Mouse (Mus musculus) lung, embryonic 16.5 days (tissue): ENCODE data around the gene Cytip. TPM values are rescaled to one million over a fixed set of nuclear protein-coding genes. Genes with fewer than 3 reads are reported as not detected.

Experiments
- ATAC-seq: fragments of 200-750 bp; cut with Nextera tagmentation; 2 replicates; pipeline ENCODE4 v1.8.0; 2017; ENCODE audit warnings: low read depth, mild to moderate bottlenecking, moderate library complexity
- H3K27ac ChIP-seq: fragments of 300-500 bp; sonication (generic); 2 replicates; pipeline ENCODE4 v1.5.1; 2014; ENCODE audit warnings: mild to moderate bottlenecking, control low read depth, low read length
- H3K27me3 ChIP-seq: fragments of 300-500 bp; sonication (generic); 2 replicates; pipeline ENCODE4 v1.6.1; 2014; ENCODE audit warnings: low read depth, low read length, mixed read lengths; ENCODE audit not compliant: control insufficient read depth, insufficient read depth
- H3K36me3 ChIP-seq: fragments of 300-500 bp; sonication (generic); 2 replicates; pipeline ENCODE4 v1.6.1; 2014; ENCODE audit warnings: low read length; ENCODE audit not compliant: control insufficient read depth, insufficient read depth
- H3K4me1 ChIP-seq: fragments of 300-500 bp; sonication (generic); replicated peaks from 2 replicates; pipeline ENCODE4 v1.6.1; 2014; ENCODE audit warnings: low read length, mixed read lengths; ENCODE audit not compliant: control insufficient read depth, insufficient read depth
- H3K4me2 ChIP-seq: fragments of 300-500 bp; sonication (generic); 2 replicates; pipeline ENCODE4 v1.6.1; 2014; ENCODE audit warnings: low read depth, low read length, control low read depth
- H3K4me3 ChIP-seq: fragments of 300-500 bp; sonication (generic); 2 replicates; pipeline ENCODE4 v1.5.1; 2014; ENCODE audit warnings: mild to moderate bottlenecking, low read length, control low read depth
- H3K9ac ChIP-seq: fragments of 300-500 bp; sonication (generic); 2 replicates; pipeline ENCODE4 v1.6.1; 2014; ENCODE audit warnings: low read length, control low read depth
- H3K9me3 ChIP-seq: fragments of 300-500 bp; sonication (generic); 2 replicates; pipeline ENCODE4 v1.6.1; 2016; ENCODE audit warnings: low read length; ENCODE audit not compliant: control insufficient read depth
- WGBS: fragments of 180-500 bp; shearing (Covaris S2); extraction: QIAGEN DNeasy Blood & Tissue Kit; methylation state at CpG from one replicate; pipeline ENCODE4 v1.1.7; 2014; 5-methylcytosine and 5-hydroxymethylcytosine counted together
- polyA plus RNA-seq: library from polyadenylated mRNA; unstranded; fragments of >200 nt; fragmentation: Nextera tagmentation; extraction: Ambion mirVana; gene quantifications from 2 replicates; pipeline ENCODE4 v1.2.1, GENCODE M21; 2015

The Cytip gene
- 3.8 and 4.6 TPM in 2 replicates for polyA plus RNA-seq

DNA sequence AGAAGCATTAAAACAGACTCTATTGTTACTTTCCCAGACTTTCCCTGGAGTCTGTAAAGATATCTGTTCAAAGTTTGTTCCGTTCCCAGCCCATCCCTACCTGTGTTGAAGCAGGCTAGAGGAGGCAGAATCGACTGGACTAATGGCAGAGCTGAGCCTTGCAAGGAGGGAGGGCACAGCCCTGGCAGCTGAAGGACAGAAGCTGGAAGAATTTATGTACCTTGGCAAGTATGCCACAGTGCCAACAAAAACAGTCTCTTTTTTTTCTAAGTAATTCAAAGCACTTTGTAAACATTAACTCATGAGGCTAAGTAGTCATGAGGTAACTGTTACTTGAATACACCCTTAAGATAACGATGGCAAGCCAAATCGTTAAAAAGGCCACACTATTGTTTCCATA lies at the start of gene Cytip:
TSS of gene Cytip (minus strand) at position 187 of the 400 bp plus-strand sequence.
- no peak within 1 kb of the TSS for H3K4me3 ChIP-seq
- H3K27ac ChIP-seq = no peak within 1 kb of the TSS

DNA sequence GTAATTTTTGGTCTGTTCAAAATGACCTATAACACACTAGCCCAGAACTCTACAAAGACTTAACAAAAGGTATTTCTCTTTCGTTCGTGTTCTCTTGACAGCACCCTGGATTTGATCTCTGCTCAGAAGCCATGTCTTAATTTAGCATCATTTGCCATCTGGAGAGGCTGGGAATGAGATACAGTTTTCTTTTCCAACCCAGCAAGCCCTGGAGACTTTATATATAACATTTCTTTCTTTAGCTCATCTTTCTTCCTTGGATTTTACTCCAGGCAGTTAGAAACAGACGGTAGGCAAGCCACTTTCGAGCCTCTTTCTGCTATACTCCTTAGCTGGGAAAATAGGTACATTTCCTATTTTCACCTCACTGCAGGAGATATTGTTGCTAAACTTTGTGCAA lies 45.3 kb upstream of the Cytip start:
- 82% methylated on average over 4 of the region's 4 CpGs for WGBS
- no peak overlapping the region for H3K27ac ChIP-seq
- no peak overlapping the region for H3K9ac ChIP-seq
- ATAC-seq = no peak
- H3K27me3 ChIP-seq = no peaks in the 10 kb centered on the region
- H3K9me3 ChIP-seq = no peaks in the 10 kb centered on the region
- no peak overlapping the region for H3K4me2 ChIP-seq
- no peak overlapping the region for H3K4me3 ChIP-seq
- H3K4me1 ChIP-seq = no peaks in the 10 kb centered on the region
- H3K36me3 ChIP-seq = no peaks in the 10 kb centered on the region

More for the DNA sequence above, at the start of gene Cytip:
- Histone ChIP-seq H3K9ac (no peak within 1 kb of the TSS), H3K27me3 (no peaks in the 10 kb centered on the region), H3K9me3 (no peaks in the 10 kb centered on the region), H3K4me1 (no peaks in the 10 kb centered on the region), H3K36me3 (no peaks in the 10 kb centered on the region), H3K4me2 (no peak within 1 kb of the TSS)
- ATAC-seq = peak; percentile 85
- 51% methylated on average over 4 of the region's 4 CpGs for WGBS

DNA sequence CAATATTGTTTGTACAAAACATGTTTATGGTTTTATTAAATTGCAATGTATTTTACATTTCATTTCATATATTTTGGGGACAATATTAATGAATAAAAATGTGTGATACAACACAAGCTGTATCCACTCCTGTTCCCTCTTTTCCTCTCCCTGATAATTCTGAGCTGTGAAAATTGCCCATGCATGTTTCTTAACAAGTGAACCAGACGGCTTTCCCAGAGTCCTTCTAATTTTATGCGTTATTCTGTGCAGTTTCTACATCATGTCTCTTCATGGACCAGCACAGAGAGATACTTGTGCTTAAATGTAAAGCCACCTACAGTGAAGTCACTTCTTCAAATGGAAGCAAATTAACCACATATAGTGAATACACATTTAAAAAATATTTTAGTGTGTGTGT lies 42.2 kb upstream of the Cytip start:
- Histone ChIP-seq H3K9me3 (no peaks in the 10 kb centered on the region), H3K4me1 (no peaks in the 10 kb centered on the region), H3K27ac (no peak overlapping the region), H3K27me3 (no peaks in the 10 kb centered on the region), H3K4me3 (no peak overlapping the region), H3K9ac (no peak overlapping the region), H3K4me2 (no peak overlapping the region), H3K36me3 (no peaks in the 10 kb centered on the region)
- ATAC-seq = no peak
- 61% methylated on average over 2 of the region's 2 CpGs for WGBS

DNA sequence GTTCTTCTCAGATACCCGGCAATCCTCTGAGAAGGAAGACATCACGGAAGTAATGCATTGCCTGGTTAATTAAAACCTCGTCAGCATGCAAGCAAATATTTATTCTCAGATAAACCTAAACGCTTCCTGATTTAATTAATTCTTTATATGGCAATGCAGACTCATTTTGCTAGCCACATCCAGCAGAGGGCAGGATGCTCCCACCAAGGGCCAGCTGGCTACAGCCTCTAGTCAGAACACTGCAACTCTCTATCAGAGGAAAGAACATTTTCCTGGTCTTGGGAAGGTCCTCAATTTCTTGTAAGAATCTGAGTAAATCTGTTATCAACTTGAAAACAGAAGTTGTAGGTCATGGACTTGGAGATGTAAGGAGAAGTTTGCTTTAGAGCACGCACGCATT lies 4.1 kb upstream of the Cytip start:
- ATAC-seq = no peak
- H3K9me3 ChIP-seq = no peaks in the 10 kb centered on the region
- H3K27ac ChIP-seq = no peak overlapping the region
- 49% methylated on average over 6 of the region's 6 CpGs for WGBS
- H3K36me3 ChIP-seq = no peaks in the 10 kb centered on the region
- no peak overlapping the region for H3K9ac ChIP-seq
- H3K4me3 ChIP-seq = no peak overlapping the region
- no peak overlapping the region for H3K4me2 ChIP-seq
- no peaks in the 10 kb centered on the region for H3K4me1 ChIP-seq
- no peaks in the 10 kb centered on the region for H3K27me3 ChIP-seq

DNA sequence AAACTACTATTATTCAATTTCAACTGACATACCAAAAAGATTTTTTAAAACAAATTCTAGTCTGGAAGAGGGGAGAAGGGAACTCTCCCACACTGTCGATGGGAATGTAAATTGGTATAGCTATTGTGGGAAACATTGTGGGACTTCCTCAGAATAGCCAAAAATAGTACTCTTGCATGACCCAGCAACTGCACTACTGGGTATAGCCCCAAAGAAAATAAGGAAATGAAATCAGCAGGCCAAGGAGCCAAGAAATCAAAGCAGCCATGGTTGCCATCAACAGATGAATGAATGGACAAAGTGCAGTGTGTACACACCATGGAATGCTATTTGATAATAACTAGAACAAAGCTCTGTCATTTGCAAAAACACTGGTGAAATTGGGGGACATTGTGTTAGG lies 1.5 kb upstream of the Cytip start:
- Histone ChIP-seq H3K4me3 (no peak overlapping the region), H3K9me3 (no peaks in the 10 kb centered on the region), H3K36me3 (no peaks in the 10 kb centered on the region), H3K27me3 (no peaks in the 10 kb centered on the region), H3K27ac (no peak overlapping the region), H3K9ac (no peak overlapping the region), H3K4me2 (no peak overlapping the region), H3K4me1 (no peaks in the 10 kb centered on the region)
- ATAC-seq = no peak
- WGBS = 76% methylated on average over 1 of the region's 1 CpGs

DNA sequence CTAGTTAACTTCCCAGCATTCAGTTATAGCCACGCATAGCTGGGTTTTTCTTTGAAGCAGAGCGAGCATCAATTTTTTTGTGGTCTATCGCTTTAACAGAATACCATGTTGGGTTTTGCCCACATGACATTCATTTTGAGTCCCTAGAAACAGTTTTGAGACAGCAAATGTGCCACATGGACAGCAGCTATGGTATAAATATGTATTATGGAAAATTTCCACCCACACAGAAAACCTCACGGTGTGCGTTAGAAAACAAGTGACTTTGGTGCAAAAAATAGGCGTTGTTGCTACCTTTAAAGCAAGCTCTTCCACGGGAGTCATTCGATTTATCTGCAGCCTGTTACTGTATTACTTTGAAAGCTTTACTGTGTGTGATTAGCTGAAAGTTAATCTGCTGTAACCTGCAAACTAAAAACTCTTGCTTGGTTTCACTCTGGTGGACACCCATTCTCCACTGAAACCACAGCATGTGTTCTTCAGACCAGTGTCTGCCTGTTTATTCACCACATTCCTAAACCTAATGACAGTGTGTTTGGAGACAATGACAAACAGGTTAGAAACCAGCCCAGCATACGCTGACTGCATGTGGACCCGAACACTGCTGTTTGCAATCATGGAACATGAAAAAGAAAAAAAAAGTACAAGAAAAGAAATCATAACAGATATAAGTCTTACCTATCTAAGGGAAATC lies 763 bp downstream of the Cytip start:
- no peaks in the 10 kb centered on the region for H3K36me3 ChIP-seq
- H3K27ac ChIP-seq = no peak overlapping the region
- H3K9ac ChIP-seq = no peak overlapping the region
- 79% methylated on average over 10 of the region's 10 CpGs for WGBS
- H3K4me1 ChIP-seq = no peaks in the 10 kb centered on the region
- no peak for ATAC-seq
- no peaks in the 10 kb centered on the region for H3K27me3 ChIP-seq
- H3K4me2 ChIP-seq = no peak overlapping the region
- H3K9me3 ChIP-seq = no peaks in the 10 kb centered on the region
- no peak overlapping the region for H3K4me3 ChIP-seq

DNA sequence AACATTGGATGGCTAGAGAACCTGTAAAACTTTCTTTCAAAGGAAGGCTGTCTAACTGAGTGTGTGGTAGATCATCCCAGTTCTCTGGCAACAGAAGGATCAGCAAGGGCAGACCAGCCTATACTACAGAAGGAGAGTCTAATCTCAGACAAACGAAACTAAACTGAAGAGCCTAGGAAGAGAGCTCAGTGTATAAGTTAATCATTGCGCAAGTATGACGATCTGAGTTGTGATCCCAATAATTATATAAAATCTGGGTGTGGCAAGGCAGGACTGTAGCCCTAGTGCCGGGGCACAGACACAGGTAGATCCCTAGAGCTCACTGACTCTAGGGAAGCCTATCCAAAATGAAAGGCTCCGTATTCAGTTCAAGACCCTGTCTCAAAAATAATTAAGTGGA lies 3.2 kb downstream of the Cytip start:
- H3K27ac ChIP-seq = no peak overlapping the region
- H3K4me3 ChIP-seq = no peak overlapping the region
- H3K27me3 ChIP-seq = no peaks in the 10 kb centered on the region
- ATAC-seq = no peak
- no peaks in the 10 kb centered on the region for H3K9me3 ChIP-seq
- no peak overlapping the region for H3K4me2 ChIP-seq
- H3K36me3 ChIP-seq = no peaks in the 10 kb centered on the region
- WGBS = 82% methylated on average over 5 of the region's 5 CpGs
- H3K9ac ChIP-seq = no peak overlapping the region
- H3K4me1 ChIP-seq = no peaks in the 10 kb centered on the region

DNA sequence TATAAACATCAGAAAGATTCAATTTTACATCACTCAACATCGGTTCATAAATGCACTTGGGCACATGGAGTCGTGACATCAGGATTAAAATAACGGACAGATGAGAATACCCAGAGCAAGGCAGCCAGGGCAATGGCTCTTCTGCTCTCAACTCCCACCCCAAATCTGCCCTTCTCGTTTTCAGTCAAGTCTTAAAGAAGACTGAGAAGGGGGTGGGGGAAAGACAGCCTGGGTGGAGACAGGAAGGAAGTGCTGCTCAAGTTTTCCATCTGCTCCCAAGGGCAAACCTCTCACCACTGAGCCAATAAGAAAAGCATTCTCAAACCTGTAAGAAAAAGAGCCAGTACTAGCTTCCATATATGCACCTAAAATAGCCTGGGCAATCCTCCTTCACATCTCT lies 5.8 kb downstream of the Cytip start:
- ATAC-seq = no peak
- H3K36me3 ChIP-seq = no peaks in the 10 kb centered on the region
- no peaks in the 10 kb centered on the region for H3K27me3 ChIP-seq
- no peaks in the 10 kb centered on the region for H3K9me3 ChIP-seq
- WGBS = 62% methylated on average over 4 of the region's 4 CpGs
- H3K27ac ChIP-seq = no peak overlapping the region
- no peaks in the 10 kb centered on the region for H3K4me1 ChIP-seq
- H3K4me3 ChIP-seq = no peak overlapping the region
- H3K9ac ChIP-seq = no peak overlapping the region
- H3K4me2 ChIP-seq = no peak overlapping the region

DNA sequence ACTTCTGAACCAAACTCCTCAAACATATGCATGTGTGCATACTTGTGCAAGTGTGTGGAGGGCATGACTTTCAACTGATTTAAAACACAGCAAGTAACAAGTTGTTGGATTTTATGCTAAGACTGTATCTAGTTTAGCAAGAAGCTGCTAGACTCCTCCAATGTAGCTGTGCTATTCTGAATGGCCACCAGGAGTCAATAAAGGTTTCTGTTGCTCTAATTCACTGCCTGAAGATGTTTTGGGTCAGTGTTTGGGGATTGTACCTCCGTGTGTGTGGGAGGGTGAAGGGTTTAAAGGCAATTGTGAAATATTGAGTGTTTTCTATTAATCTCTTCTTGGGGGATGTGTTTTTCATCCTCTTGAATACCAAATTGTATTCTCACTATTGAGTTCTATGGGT lies 6.4 kb downstream of the Cytip start:
- Histone ChIP-seq H3K4me2 (no peak overlapping the region), H3K27me3 (no peaks in the 10 kb centered on the region), H3K9me3 (no peaks in the 10 kb centered on the region), H3K9ac (no peak overlapping the region), H3K4me1 (no peaks in the 10 kb centered on the region), H3K27ac (no peak overlapping the region), H3K36me3 (no peaks in the 10 kb centered on the region), H3K4me3 (no peak overlapping the region)
- 28% methylated on average over 1 of the region's 1 CpGs for WGBS
- no peak for ATAC-seq
